9 mouse cellular contexts compared by ENCODE assay signal in the genomic region with DNA sequence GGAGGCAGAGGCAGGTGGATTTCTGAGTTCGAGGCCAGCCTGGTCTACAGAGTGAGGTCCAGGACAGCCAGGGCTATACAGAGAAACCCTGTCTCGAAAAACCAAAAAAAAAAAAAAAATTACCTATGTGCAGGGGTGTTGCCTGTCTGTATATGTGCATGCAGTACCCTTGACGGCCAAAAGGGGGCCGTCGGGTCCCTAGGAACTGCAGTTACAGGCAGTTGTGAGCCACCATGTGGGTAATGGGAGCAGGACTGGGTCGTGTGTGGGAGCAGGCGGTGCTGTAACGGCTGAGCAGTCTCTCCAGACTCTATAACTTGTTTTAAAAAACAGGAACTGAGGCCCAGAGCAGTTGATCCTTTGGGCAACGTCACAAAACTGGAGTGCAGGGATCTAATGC. TPM values are rescaled to one million over a fixed set of nuclear protein-coding genes. Genes with fewer than 3 reads are reported as not detected.
DNase-seq lines count a peak whose midpoint lies in the region; ATAC-seq lines count a peak whose summit lies in the region.
"Had no signal": no experiment of that assay in that cellular context is flagged by ENCODE, and none has a peak within 500 bp of the region (broad histone marks: within the 10 kb centered on the region; RNA-seq: fewer than 3 reads in every experiment).

No protein-coding gene starts in this region.

- no peak overlapping the region for H3K4me3 ChIP-seq in forebrain, embryonic 12.5 days (replicated peaks)
- no peak overlapping the region for H3K4me3 ChIP-seq in midbrain, embryonic 12.5 days
- H3K4me3 ChIP-seq: myocyte had no signal

- no peak overlapping the region for H3K9ac ChIP-seq in forebrain, embryonic 12.5 days
- no peak overlapping the region for H3K9ac ChIP-seq in midbrain, embryonic 12.5 days (replicated peaks)

- H3K4me1 ChIP-seq in forebrain, embryonic 12.5 days: peaks cover 38% of the 10 kb centered on the region
- H3K4me1 ChIP-seq in midbrain, embryonic 12.5 days: peaks cover 39% of the 10 kb centered on the region

- WGBS in forebrain, embryonic 12.5 days: 18% methylated on average over 9 of the region's 9 CpGs
- 19% methylated on average over 9 of the region's 9 CpGs for WGBS in midbrain, embryonic 12.5 days

- H3K4me2 ChIP-seq in forebrain, embryonic 12.5 days: no peak overlapping the region
- H3K4me2 ChIP-seq in midbrain, embryonic 12.5 days (replicated peaks): no peak overlapping the region

- H3K36me3 ChIP-seq in forebrain, embryonic 12.5 days (replicated peaks): peaks cover 31% of the 10 kb centered on the region
- peaks cover 28% of the 10 kb centered on the region for H3K36me3 ChIP-seq in midbrain, embryonic 12.5 days

- H3K9me3 ChIP-seq in forebrain, embryonic 12.5 days: no peaks in the 10 kb centered on the region
- H3K9me3 ChIP-seq in midbrain, embryonic 12.5 days: no peaks in the 10 kb centered on the region

- H3K27me3 ChIP-seq in forebrain, embryonic 12.5 days: peaks cover 25% of the 10 kb centered on the region
- peaks cover 32% of the 10 kb centered on the region for H3K27me3 ChIP-seq in midbrain, embryonic 12.5 days

- ATAC-seq in cerebellum, adult (ENCODE audit: insufficient number of reproducible peaks, low FRiP score, low TSS enrichment): no peak
- no peak for ATAC-seq in forebrain, embryonic 12.5 days (ENCODE audit: low FRiP score)
- no peak for ATAC-seq in midbrain, embryonic 12.5 days (ENCODE audit: low FRiP score, low read depth)

- peak; percentile 46 to 62 for DNase-seq in cerebellum, adult 18-20 months
- peak; percentile 67 for DNase-seq in right cerebral cortex, postnatal 14 days
- DNase-seq in right cerebral cortex, adult 18-20 months: no peak
- no peak for DNase-seq in urinary bladder, postnatal 36 days (ENCODE audit: low spot score in 2 of 2)
- DNase-seq in yolk sac, embryonic 10.5 days (ENCODE audit: low spot score): no peak

- peak overlapping the region; percentile 75 for H3K27ac ChIP-seq in forebrain, embryonic 12.5 days
- peak overlapping the region; percentile 73 for H3K27ac ChIP-seq in midbrain, embryonic 12.5 days (replicated peaks)

RNA-seq across cellular contexts. Expression of gene Celf5, which starts 1.5 kb away (rescaled TPM):
- 37.1 and 42.4 TPM in 2 replicates for polyA plus RNA-seq in forebrain, embryonic 12.5 days (2016; fragmentation: Nextera tagmentation; extraction: Ambion mirVana)
- polyA plus RNA-seq in midbrain, embryonic 12.5 days (2016; fragmentation: Nextera tagmentation; extraction: Ambion mirVana): 37.1 and 44.4 TPM in 2 replicates

RNA-seq across cellular contexts. Expression of gene Ncln, which starts 12.2 kb away (rescaled TPM):
- 65.8 and 66.6 TPM in 2 replicates for polyA plus RNA-seq in forebrain, embryonic 12.5 days (2016; fragmentation: Nextera tagmentation; extraction: Ambion mirVana)
- 66.9 and 68.3 TPM in 2 replicates for polyA plus RNA-seq in midbrain, embryonic 12.5 days (2016; fragmentation: Nextera tagmentation; extraction: Ambion mirVana)

RNA-seq across cellular contexts. Expression of gene S1pr4, which starts 15.9 kb away (rescaled TPM):
- polyA plus RNA-seq in forebrain, embryonic 12.5 days (2016; fragmentation: Nextera tagmentation; extraction: Ambion mirVana): 0.21 and 0.49 TPM in 2 replicates
- polyA plus RNA-seq in midbrain, embryonic 12.5 days (2016; fragmentation: Nextera tagmentation; extraction: Ambion mirVana): 0.41 and 0.77 TPM in 2 replicates
- polyA plus RNA-seq: myocyte had no signal

RNA-seq across cellular contexts. Expression of gene Nfic, which starts 28.5 kb away (rescaled TPM):
- polyA plus RNA-seq in forebrain, embryonic 12.5 days (2016; fragmentation: Nextera tagmentation; extraction: Ambion mirVana): 15.3 and 16.3 TPM in 2 replicates
- 14.7 and 19.7 TPM in 2 replicates for polyA plus RNA-seq in midbrain, embryonic 12.5 days (2016; fragmentation: Nextera tagmentation; extraction: Ambion mirVana)

RNA-seq across cellular contexts. Expression of gene Gna15, which starts 40.0 kb away (rescaled TPM):
- polyA plus RNA-seq in forebrain, embryonic 12.5 days (2016; fragmentation: Nextera tagmentation; extraction: Ambion mirVana): 0.49 and 0.92 TPM in 2 replicates
- 0.58 and 1.0 TPM in 2 replicates for polyA plus RNA-seq in midbrain, embryonic 12.5 days (2016; fragmentation: Nextera tagmentation; extraction: Ambion mirVana)
- polyA plus RNA-seq: myocyte had no signal

Comparison
In these comparisons a context has a peak if more than half of its experiments do, and no peak if none do; other contexts are left out.
1. DNase-seq: peak in cerebellum, adult 18-20 months (2 of 2) and right cerebral cortex, postnatal 14 days (single experiment); none in right cerebral cortex, adult 18-20 months (single experiment), urinary bladder, postnatal 36 days (0 of 2) and yolk sac, embryonic 10.5 days (single experiment).